Mouse (Mus musculus): ENCODE results near the gene Ank3. TPM values are rescaled to one million over a fixed set of nuclear protein-coding genes. Genes with fewer than 3 reads are reported as not detected.

The Ank3 gene
- total and polyA plus RNA-seq, 2 experiments = 2.9 to 31.0 TPM

DNA sequence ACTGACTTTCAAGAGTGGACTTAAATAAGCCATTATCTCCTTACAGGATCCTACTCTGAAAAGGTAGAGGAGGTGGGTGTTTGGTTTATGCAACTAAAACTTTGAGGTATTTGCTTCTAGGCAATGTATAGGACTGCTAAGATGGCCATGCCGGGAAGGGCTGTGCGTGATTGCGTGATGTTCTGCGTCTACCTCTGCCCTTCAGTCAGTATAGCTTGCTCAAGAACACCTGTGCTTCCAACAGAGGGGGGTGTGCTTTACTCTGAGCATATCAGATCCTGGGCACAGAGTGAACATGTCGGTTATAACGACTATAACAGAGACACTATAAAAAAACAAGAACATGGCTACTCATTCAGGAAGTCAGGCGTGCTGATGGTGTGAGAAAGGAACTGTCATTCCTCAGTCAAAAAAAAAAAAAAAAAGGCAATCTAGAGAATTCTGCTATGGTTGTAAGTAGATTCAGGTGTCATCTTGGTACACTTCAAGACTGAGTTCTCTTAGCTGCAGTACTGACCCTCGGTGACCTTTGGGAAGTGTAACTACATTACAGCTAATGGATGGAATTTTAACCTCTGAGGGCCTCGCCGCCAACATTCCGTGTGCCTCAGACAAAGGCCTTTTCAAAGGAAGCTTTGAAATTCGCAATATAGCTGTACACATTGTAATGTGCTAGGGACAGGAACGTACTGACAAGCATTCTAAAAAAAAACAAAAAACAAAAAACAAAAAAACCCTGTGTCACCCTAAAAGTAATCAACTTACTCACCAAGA, 387.8 kb downstream of the Ank3 start:
- no peaks in the 10 kb centered on the region for H3K36me3 ChIP-seq (ENCODE audit: control insufficient read depth, insufficient read depth, low read length)
- H3K4me1 ChIP-seq (ENCODE audit: control insufficient read depth, insufficient read depth, low read length) = no peaks in the 10 kb centered on the region; the same call in 1 of the 2 replicates
- H3K27ac ChIP-seq (replicated peaks; ENCODE audit: insufficient read depth, low read depth, low read length) = no peak overlapping the region
- H3K79me2 ChIP-seq (ENCODE audit: control insufficient read depth, insufficient read depth, low read length) = no peaks in the 10 kb centered on the region
- WGBS = 81% methylated on average over 13 of the region's 13 CpGs
- H3K4me3 ChIP-seq (ENCODE audit: insufficient read depth, low read depth, low read length) = no peak overlapping the region
- no peaks in the 10 kb centered on the region for H3K27me3 ChIP-seq (ENCODE audit: control insufficient read depth, insufficient read depth, low read length)
- TF ChIP-seq POLR2A (IDR thresholded peaks at IDR 0.05; ENCODE audit: extremely low read depth, insufficient read depth, low read length) (no peak), CTCF (IDR thresholded peaks at IDR 0.05; ENCODE audit: low read depth, low read length) (no peak)
- DNase-seq (ENCODE audit: extremely low read depth, low read depth, low spot score) = no peak
- no peak overlapping the region for H3K9ac ChIP-seq (ENCODE audit: low read depth, low read length)

DNA sequence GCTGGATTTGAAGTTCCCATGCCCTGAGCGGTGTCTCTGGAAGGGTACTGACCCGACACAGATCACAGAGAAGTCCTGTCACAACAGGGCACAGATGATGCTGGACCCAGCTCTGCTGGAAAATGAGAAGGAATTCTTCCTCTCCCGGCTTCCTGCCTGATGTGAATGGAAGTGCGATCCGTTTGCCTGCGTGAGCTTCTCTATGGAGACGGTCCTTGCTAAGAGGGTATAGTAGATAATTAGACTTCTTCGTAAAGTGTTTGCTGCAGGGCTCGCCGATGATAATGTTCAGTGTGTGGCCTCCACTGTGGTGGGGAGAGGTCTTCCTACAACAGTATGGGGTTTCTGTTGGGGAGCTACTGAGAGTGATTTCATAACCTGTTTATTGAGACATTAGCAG, 388.8 kb downstream of the Ank3 start:
- no peaks in the 10 kb centered on the region; the same call in 1 of the 2 replicates for H3K4me1 ChIP-seq (ENCODE audit: control insufficient read depth, insufficient read depth, low read length)
- no peak for TF ChIP-seq POLR2A (IDR thresholded peaks at IDR 0.05; ENCODE audit: extremely low read depth, insufficient read depth, low read length)
- TF ChIP-seq CTCF (IDR thresholded peaks at IDR 0.05; ENCODE audit: low read depth, low read length) = no peak
- no peaks in the 10 kb centered on the region for H3K79me2 ChIP-seq (ENCODE audit: control insufficient read depth, insufficient read depth, low read length)
- no peak for DNase-seq (ENCODE audit: extremely low read depth, low read depth, low spot score)
- WGBS = 84% methylated on average over 10 of the region's 10 CpGs
- H3K27me3 ChIP-seq (ENCODE audit: control insufficient read depth, insufficient read depth, low read length) = no peaks in the 10 kb centered on the region
- H3K27ac ChIP-seq (replicated peaks; ENCODE audit: insufficient read depth, low read depth, low read length) = no peak overlapping the region
- H3K4me3 ChIP-seq (ENCODE audit: insufficient read depth, low read depth, low read length) = no peak overlapping the region
- no peak overlapping the region for H3K9ac ChIP-seq (ENCODE audit: low read depth, low read length)
- H3K36me3 ChIP-seq (ENCODE audit: control insufficient read depth, insufficient read depth, low read length) = no peaks in the 10 kb centered on the region

DNA sequence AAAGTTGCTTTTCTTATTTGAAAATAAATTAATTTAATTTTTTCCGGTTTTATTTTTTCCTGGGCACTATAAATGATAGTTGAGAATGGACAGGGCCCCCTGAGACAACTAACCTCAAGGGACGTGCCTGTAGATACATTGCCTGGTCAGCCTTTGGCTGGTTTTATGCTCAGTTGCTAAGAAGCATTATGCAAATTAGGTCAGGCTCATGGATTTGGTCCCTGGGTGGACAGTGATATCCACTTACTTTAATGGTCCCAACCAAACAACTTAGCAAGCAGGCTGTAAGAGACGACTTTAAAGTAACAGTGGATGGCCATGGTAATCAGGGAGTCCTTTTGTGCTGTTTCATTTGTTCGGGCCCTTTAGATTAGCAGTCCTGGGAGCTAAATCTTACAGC, 392.0 kb downstream of the Ank3 start:
- DNase-seq (ENCODE audit: extremely low read depth, low read depth, low spot score) = no peak
- H3K4me3 ChIP-seq (ENCODE audit: insufficient read depth, low read depth, low read length) = no peak overlapping the region
- no peaks in the 10 kb centered on the region for H3K79me2 ChIP-seq (ENCODE audit: control insufficient read depth, insufficient read depth, low read length)
- H3K9ac ChIP-seq (ENCODE audit: low read depth, low read length) = no peak overlapping the region
- TF ChIP-seq POLR2A (IDR thresholded peaks at IDR 0.05; ENCODE audit: extremely low read depth, insufficient read depth, low read length) (no peak), CTCF (IDR thresholded peaks at IDR 0.05; ENCODE audit: low read depth, low read length) (no peak)
- H3K36me3 ChIP-seq (ENCODE audit: control insufficient read depth, insufficient read depth, low read length) = no peaks in the 10 kb centered on the region
- no peaks in the 10 kb centered on the region; the same call in 1 of the 2 replicates for H3K4me1 ChIP-seq (ENCODE audit: control insufficient read depth, insufficient read depth, low read length)
- no peaks in the 10 kb centered on the region for H3K27me3 ChIP-seq (ENCODE audit: control insufficient read depth, insufficient read depth, low read length)
- WGBS = 83% methylated on average over 4 of the region's 4 CpGs
- H3K27ac ChIP-seq (replicated peaks; ENCODE audit: insufficient read depth, low read depth, low read length) = no peak overlapping the region

DNA sequence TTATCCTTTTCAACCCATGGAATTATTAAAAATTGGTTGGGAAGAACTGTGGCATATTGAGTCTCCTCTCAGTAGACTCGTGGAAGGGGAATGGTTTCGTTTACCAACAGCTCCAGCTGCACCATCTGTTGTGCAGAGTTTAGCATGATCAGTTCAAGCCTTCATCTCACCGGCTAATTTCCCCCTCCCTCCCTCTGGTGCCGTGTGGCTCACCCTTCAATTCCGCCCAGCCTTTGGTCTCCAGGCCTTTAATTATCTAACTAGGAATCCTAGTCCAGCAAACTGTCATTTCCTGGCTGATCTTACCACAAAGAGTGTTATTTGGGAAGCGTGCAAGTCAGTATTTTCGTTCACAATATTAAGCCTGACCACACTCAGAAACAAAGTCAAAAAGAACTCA, 393.4 kb downstream of the Ank3 start:
- TF ChIP-seq CTCF (IDR thresholded peaks at IDR 0.05; ENCODE audit: low read depth, low read length) (no peak), POLR2A (IDR thresholded peaks at IDR 0.05; ENCODE audit: extremely low read depth, insufficient read depth, low read length) (no peak)
- H3K4me1 ChIP-seq (ENCODE audit: control insufficient read depth, insufficient read depth, low read length) = no peaks in the 10 kb centered on the region
- no peaks in the 10 kb centered on the region for H3K27me3 ChIP-seq (ENCODE audit: control insufficient read depth, insufficient read depth, low read length)
- no peaks in the 10 kb centered on the region for H3K36me3 ChIP-seq (ENCODE audit: control insufficient read depth, insufficient read depth, low read length)
- H3K9ac ChIP-seq (ENCODE audit: low read depth, low read length) = no peak overlapping the region
- no peak for DNase-seq (ENCODE audit: extremely low read depth, low read depth, low spot score)
- no peaks in the 10 kb centered on the region for H3K79me2 ChIP-seq (ENCODE audit: control insufficient read depth, insufficient read depth, low read length)
- no peak overlapping the region for H3K4me3 ChIP-seq (ENCODE audit: insufficient read depth, low read depth, low read length)
- no peak overlapping the region for H3K27ac ChIP-seq (replicated peaks; ENCODE audit: insufficient read depth, low read depth, low read length)
- 69% methylated on average over 7 of the region's 7 CpGs for WGBS

DNA sequence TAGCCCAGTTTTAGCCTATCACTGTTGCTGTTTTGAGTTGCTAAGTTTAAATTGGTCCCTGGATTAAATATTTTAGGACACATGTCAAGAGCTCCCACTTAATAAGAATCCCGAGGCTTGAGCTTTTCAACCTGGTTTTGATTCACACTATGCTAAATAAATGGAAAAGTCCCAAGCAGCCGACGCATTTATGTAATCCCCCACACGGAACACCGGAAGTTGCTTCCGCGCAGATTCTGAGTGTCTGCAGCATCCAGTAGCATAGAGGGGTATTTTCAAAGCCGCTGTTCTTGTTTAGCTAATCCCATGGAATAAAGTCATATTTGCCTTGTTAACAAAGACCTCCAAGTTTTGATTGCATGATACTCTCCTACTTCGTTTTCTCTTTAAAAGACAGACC, 393.8 kb downstream of the Ank3 start:
- Histone ChIP-seq H3K79me2 (ENCODE audit: control insufficient read depth, insufficient read depth, low read length) (no peaks in the 10 kb centered on the region), H3K36me3 (ENCODE audit: control insufficient read depth, insufficient read depth, low read length) (no peaks in the 10 kb centered on the region), H3K4me1 (ENCODE audit: control insufficient read depth, insufficient read depth, low read length) (no peaks in the 10 kb centered on the region), H3K27me3 (ENCODE audit: control insufficient read depth, insufficient read depth, low read length) (no peaks in the 10 kb centered on the region), H3K4me3 (ENCODE audit: insufficient read depth, low read depth, low read length) (no peak overlapping the region), H3K27ac (replicated peaks; ENCODE audit: insufficient read depth, low read depth, low read length) (no peak overlapping the region), H3K9ac (ENCODE audit: low read depth, low read length) (no peak overlapping the region)
- no peak for DNase-seq (ENCODE audit: extremely low read depth, low read depth, low spot score)
- 88% methylated on average over 9 of the region's 9 CpGs for WGBS
- TF ChIP-seq POLR2A (IDR thresholded peaks at IDR 0.05; ENCODE audit: extremely low read depth, insufficient read depth, low read length) = no peak
- TF ChIP-seq CTCF (IDR thresholded peaks at IDR 0.05; ENCODE audit: low read depth, low read length) = no peak

DNA sequence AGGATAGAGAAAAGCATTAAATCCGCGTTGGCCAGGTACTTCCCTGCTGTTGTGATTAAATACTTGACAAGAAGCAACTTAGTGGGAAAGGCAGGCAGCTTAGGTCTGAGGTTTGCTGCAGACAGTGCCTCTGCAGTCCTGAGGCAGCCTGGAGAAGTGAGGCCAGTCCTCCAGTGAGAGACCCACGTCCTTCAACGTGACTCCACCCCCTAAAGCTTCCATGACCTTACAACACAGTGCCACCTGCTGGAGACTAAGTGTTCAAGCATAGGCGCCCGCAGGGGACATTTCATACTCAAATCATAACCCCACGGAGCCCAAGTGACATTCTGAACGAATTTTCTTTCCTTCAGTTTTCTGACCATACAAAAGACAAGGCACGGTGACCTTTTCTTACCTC, 394.5 kb downstream of the Ank3 start:
- no peak overlapping the region for H3K4me3 ChIP-seq (ENCODE audit: insufficient read depth, low read depth, low read length)
- H3K79me2 ChIP-seq (ENCODE audit: control insufficient read depth, insufficient read depth, low read length) = no peaks in the 10 kb centered on the region
- H3K27me3 ChIP-seq (ENCODE audit: control insufficient read depth, insufficient read depth, low read length) = no peaks in the 10 kb centered on the region
- WGBS = 47% methylated on average over 9 of the region's 9 CpGs
- TF ChIP-seq POLR2A (IDR thresholded peaks at IDR 0.05; ENCODE audit: extremely low read depth, insufficient read depth, low read length) = no peak
- TF ChIP-seq CTCF (IDR thresholded peaks at IDR 0.05; ENCODE audit: low read depth, low read length) = peak; percentile 58
- DNase-seq (ENCODE audit: extremely low read depth, low read depth, low spot score) = peak; percentile 36
- no peak overlapping the region for H3K9ac ChIP-seq (ENCODE audit: low read depth, low read length)
- H3K4me1 ChIP-seq (ENCODE audit: control insufficient read depth, insufficient read depth, low read length) = no peaks in the 10 kb centered on the region
- no peaks in the 10 kb centered on the region for H3K36me3 ChIP-seq (ENCODE audit: control insufficient read depth, insufficient read depth, low read length)
- H3K27ac ChIP-seq (replicated peaks; ENCODE audit: insufficient read depth, low read depth, low read length) = no peak overlapping the region

Measured in liver, adult 2 months (tissue).